Mouse (Mus musculus) cerebellum, adult 2 months (tissue): ENCODE data around the gene Cacnb4.

Experiments used
- CTCF ChIP-seq: fragments of 200-500 bp; IDR thresholded peaks from 2 replicates; pipeline ENCODE4 v1.5.1; 2011; ENCODE audit warnings: low read depth, mild to moderate bottlenecking, control low read depth, low read length, moderate library complexity, borderline replicate concordance; ENCODE audit not compliant: insufficient read depth
- POLR2A ChIP-seq: fragments of 200-500 bp; IDR thresholded peaks from 2 replicates; pipeline ENCODE4 v1.6.1; 2011; ENCODE audit warnings: low read length, control low read depth, borderline replicate concordance; ENCODE audit not compliant: insufficient read depth

GRCm38 (mm10) chr2:52673172-52673571, 3.5 kb downstream of the Cacnb4 start:
- TF ChIP-seq CTCF (no peak), POLR2A (no peak)
